Mouse (Mus musculus) heart, postnatal 14 days (tissue): Measurements from ENCODE around the gene Pgs1. TPM values are rescaled to one million over a fixed set of nuclear protein-coding genes. Genes with fewer than 3 reads are reported as not detected.

Experiments used
- DNase-seq, 2 experiments: peaks; one replicate each; pipeline ENCODE4 v3.0.0; 2021 to 2022
- intact Hi-C: fragments of 180-260 bp; cut with DNase I; formaldehyde crosslinking; loops from one replicate; pipeline ENCODE4 v1.15.1; 2025
- total RNA-seq, 2 experiments: library from RNA; stranded (reverse); gene quantifications; 2 replicates each; pipeline ENCODE4 v1.2.3; 2021

The Pgs1 gene
- total RNA-seq, 2 experiments from 2014 or later = 20.5 to 22.3 TPM

DNA sequence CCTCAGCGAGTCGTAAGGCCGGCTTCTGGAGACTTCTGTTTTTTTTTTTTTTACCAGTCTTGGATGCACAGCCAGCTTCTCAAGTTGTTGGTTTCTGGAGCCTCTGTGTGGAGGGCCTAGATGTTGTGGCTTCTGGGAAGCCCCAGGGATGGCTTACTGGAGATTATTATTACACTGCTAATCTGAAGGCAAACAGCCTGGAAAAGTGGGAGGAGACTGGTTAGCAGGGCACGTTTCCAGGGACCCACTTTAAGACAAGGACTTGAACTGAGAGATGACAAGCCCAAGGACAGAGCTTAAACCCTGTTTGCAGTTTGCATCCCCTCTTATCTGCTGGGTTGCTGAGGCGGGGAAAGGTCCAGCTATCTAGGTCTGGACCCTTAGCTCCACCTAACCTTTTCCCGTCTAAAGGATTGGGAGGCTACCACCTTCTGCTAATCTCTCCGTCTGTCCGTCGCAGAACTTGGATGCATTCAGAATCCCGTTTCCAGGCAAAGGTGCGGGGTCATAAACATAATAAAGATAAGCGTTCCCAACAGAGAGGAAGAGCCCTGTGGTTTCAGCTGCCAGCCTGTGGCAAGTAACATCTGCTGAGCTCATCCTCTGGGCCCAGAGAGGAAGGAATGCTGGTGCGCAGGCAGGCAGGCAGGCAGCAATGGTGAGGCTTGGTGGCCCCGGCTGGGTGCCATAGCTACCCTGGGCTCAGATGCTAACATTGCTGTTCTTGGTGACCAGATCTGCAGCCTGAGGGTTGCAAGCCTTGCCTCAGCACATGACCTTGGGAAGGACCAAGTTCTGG lies 11.6 kb upstream of the Pgs1 start:
- peak in 1 of 2 experiments; percentile 53 for DNase-seq
- intact Hi-C loops = no loop called here

DNA sequence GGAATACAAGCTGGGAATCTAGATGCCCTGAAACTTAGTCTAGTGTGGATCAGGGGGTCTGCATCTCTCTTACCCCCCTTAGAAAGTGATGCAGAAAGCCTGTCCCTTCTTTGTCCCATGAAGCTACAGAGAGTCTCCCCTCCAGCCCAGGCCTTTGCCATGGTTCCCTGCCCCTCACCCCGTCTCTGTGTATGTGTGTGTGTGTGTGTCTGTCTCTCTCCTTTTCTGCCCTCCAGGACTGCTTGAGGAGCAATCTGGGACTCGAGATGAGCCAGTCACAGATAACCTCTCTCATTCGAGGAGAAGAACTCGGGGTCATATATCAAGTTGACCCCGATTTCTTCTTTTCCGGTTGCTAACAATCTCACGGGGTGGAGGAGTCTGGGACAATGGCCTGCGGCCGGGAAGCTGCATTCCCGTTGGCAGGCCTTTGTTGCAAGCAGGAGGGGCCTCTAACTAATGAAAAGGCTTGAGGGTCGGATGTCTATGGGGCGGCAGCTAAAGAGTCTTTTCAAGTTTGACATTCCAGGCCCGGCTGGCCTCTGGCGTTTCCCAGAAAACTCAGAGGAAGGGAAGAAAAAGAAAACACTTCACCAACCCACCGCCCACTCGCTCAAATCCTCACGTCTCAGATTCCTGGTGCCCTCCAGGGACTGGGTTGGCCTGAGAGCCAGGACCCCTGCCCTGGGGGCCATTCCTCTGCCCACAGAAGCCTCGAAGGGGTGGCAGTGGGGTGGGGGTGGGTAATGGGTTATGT lies 10.7 kb upstream of the Pgs1 start:
- DNase-seq = no peak
- intact Hi-C loops = no loop called here

DNA sequence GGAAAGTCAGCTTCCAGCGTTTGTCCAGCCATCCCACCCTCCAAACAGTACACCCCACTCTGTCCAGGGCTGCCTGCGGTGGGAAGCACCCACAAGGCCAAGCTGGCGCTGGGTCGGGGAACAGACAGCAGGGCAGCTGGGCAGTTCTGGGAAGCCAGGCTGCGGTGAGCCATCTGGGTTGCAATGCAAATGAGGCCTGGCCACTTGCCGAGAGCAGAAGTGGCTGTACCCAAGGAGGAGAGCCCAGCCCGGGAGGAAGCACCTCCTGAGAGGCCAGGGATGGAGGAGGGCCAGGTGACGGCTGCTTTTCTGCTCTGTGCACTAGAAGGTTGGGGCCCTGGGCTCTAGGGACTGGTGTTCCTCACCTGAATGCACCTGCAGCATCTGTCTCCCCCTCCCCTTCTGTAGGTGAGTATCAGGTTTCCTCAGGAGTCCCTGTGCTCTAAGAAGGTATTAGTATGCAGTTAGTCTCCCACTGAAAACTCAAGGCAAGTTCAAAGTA lies 10.0 kb upstream of the Pgs1 start:
- peak; percentile 62 to 69 for DNase-seq
- intact Hi-C loops = no loop called here

DNA sequence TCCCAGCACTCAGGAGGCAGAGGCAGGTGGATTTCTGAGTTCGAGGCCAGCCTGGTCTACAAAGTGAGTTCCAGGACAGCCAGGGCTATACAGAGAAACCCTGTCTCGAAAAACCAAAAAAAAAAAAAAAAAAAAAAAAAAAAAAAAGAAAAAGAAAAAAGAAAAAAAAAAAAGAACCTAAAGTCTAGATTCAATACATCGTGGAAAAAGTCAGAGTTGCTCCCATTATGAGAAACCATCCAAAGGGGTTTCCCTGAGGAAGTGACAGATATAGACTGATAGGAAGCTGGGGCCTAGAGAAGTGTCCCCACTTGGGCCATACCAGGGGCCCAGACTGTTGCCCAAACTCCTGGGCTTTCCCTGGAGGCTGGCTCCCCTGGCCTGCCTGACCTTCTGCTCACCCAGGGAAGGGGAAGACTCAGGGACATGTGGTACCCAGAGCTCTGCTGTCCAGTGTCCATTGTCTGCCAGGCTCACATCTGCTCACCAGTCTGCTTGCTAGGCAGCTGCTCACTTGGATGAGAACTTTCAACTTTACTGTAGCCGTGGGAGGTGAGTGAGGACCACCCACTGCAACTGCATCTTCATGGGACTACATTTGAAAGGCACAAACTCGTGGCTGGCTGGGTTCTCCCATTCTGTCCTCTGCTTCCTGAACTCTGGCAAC lies 8.3 kb upstream of the Pgs1 start:
- intact Hi-C loops = no loop called here
- DNase-seq = no peak

DNA sequence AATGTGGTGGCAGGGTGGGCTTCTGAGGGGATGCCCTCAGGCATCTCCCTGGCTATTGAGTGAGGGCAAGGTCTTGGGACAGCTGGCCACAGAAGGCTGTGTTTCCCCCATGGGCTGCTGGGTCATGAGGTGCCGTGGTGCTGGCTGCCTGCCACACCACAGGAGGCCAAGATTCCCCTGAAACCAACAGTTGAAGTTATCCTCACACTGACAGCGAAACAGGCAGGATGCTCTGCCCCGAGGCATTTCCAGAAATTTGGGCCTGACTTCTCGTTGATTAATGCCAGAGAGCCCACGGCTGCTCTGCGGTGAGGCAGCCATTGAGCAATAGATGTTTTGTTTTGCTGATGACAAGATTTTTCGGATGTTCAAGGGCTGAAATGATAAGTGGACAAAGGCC lies 6.7 kb upstream of the Pgs1 start:
- DNase-seq = no peak
- intact Hi-C loops = no loop called here

DNA sequence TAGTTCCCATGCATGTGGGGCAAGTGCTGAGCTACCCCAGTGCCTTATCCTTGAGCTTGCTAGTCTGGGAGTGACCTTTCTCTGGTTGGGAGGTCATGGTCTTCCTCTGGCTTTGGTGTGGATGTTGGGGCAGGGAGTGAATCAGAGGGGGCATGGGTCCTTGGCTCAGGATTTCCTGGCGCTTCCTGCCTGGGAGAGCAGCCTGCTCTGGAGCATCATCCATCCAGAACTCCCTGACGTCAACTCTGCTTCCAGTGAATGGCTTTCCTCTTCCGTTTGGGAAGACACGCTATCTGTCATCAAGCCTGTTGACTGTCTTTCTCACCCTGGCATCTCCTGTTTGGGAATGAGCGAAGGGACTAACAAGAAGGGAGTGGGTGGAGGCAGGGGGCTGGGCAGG lies 3.7 kb upstream of the Pgs1 start:
- intact Hi-C loops = no loop called here
- no peak for DNase-seq

DNA sequence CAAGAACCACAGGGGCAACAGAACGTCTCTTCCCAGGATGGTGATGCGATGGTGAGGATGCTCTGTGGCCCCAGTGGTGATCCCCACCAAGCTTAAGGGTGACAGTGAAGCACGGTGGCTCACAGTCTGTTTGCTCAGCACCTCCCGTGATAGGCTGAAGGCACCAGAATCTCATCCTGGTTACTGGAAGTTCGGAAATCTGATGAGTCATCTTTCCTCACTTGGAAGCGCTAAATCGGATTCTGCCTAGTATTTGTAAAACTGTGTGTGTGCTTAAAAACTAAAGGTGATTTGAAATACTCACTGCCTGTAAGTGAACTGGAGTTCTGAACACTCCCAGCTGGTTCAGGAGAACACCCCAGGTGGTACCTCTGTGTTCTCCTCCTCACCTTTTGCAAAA lies 2.3 kb upstream of the Pgs1 start:
- DNase-seq = no peak
- intact Hi-C loops = loop anchor here (2.0 kb wide), 1 partner anchor 13 kb away; the partner anchor contains the start of gene Socs3

DNA sequence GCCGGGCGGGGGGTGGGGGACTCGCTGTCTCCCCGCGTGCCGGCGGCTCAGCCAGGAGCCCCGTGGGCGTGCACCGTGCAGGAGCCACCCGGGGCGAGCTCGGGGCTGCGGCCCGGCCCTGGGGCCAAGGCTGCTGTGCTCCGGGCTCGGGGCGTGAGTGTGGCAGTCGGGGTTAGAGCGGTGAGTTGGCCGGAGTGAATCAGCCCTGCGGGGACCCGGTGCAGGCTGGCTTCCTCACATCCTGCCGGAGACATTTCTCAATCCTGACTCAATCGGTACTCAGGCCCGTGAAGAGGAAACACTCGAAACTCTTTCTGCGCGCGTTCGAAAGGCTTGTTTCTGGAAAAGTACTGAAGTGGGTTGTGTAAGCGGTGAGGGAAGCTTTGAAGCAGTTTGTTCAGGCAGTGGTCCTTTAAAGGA lies 950 bp downstream of the Pgs1 start:
- no peak for DNase-seq
- intact Hi-C loops = no loop called here

DNA sequence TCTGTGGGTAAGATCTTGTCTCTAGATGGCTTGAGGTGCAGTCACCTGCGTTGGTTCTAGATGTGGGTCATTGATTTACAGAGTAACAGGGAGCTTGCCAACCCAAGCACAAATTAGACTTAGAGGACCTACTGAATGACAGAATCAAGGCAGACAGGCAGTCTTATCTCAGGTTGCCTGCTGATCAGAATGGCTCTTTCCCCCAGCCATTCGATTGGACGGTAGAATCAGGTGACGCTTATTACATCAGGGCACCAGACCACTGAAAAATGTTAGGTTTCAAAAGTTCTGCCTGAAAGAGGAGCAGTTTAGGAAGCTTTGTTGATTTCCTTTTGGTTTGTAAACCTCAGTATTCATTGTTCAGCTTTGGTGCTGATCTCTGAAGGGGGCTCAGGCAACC lies 1.9 kb downstream of the Pgs1 start:
- intact Hi-C loops = no loop called here
- DNase-seq = no peak

DNA sequence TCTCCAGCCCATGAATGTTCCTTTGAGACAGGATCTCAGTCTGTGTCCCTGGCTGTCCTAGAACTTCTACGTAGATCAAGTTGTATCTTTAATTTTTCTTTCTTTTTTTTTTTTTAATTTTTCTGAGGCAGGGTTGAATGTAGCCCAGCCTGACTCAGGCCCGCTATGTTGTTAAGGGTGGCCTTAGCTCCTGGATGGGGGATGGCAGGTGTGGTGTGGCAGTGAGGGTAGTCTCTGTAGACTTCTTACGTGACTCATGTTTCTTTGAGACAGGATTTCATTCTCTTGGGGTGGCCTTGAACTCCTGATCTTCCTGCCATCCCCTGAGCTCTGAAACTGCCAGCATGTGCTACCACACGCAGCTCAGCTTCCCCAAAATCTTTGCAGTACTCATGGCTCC lies 3.1 kb downstream of the Pgs1 start:
- intact Hi-C loops = no loop called here
- no peak for DNase-seq

DNA sequence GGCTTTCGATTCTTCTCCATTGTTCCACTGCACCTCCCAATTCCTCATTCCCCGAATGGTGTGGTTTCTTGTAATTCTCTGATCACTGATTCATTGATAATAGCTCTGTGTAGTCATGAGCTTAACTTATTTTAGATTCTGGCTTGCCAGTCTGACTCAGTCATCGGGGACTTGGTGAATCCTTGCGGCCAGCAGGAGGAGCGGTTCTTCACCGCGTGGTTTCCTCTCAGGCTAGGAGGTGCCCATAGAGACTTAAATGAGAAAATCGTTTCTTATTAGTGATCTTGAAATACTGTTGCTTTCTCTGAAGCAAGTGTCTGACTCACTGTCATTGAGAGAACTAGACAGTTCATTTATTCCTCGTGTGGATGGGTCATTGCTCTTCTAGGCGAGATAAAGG lies 3.8 kb downstream of the Pgs1 start:
- no peak for DNase-seq

DNA sequence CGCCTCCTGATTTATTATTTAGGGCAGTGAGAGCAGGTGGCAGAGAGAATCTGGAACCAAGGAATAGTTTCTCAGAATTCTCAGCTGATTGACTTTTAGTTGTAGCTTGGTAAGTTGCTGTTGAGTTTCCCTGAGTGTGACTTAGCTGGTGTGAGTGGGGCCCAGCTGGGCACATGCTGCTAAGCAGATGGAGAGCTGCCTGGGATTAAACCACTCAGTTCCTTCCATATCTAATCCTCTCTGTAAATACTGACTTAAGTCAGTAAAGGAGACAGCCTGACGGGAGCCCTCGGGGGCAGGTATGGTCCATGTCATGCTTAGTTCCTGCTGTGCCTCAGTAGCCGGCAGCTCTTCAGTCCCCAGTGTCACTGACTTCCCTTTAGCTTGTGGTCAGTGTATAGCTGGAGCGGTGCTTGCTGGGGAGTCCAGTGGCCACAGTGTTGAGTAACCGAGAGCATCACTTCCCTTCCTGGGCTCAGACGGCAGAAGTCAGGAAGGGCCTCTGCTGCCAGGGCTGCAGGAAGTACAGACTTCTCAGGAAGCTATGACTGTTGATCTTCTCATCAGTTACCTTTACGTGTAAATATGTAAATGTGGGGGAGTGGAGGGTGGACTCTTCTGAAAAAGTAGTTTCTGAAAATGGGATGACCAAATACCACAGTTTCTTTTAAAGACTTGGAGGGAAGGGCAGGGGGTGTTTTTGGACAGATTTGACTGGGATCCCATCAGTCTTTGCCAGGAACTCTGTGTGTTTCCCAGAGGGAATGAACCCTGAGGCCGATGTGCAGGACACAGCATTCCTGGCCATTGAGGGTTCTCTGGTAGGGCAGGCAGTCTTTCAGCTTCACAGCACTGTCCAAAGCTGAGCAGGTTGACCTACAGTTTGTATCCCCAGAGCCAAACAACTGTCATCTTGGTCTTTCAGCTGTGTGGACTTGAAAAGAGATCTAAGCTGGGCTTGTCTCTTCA lies 5.7 kb downstream of the Pgs1 start:
- intact Hi-C loops = no loop called here
- DNase-seq = peak in 1 of 2 experiments; percentile 38

More for the DNA sequence above, 3.8 kb downstream of the Pgs1 start:
- intact Hi-C loops = no loop called here

DNA sequence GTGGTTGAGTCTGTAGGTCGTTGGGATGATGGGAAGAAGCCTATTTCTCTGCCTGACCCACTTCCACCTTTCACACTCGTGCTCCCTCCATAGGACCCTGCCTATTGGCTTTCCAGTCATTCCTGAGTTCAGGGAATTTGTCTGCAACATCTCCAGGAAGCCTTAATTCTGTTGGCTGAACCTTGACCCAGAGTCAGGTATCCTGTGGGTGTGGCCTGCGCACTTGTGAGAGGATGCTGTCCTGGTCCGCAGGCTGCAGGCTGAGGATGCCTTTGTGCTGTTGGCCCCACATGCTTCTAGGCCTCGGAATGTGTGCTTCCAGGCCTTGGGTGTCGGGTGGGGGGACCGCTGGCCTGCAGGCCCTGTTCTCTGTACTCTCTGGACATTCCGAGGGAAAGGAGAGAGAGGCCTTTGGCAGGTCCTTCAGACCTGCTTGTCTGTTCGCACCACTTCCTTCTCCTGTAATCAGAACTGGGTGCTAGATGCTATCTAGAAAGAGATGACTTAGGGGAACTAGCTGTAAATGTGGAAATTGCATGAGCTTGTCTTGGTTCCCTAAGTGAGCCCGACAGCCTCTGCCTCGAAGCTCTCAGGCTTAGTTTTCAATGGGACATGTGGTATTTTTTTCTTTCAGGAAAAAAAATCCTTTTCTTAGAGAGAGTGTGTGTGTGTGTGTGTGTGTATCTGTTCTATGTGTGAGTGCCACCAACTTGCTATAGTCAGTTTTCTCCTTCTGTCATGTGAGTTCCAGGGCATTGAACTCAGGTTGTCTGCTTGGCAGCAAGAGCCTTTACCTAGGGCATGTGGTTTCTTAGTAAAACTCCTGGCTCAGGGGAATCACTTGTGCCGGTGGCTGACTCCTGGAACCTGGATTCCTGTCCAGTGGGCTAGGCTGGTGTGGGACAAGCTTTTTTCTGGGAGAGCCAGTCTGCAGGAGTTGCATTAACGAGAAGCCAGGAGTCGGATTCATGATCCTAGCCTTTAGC lies 7.4 kb downstream of the Pgs1 start:
- DNase-seq = no peak
- intact Hi-C loops = no loop called here

DNA sequence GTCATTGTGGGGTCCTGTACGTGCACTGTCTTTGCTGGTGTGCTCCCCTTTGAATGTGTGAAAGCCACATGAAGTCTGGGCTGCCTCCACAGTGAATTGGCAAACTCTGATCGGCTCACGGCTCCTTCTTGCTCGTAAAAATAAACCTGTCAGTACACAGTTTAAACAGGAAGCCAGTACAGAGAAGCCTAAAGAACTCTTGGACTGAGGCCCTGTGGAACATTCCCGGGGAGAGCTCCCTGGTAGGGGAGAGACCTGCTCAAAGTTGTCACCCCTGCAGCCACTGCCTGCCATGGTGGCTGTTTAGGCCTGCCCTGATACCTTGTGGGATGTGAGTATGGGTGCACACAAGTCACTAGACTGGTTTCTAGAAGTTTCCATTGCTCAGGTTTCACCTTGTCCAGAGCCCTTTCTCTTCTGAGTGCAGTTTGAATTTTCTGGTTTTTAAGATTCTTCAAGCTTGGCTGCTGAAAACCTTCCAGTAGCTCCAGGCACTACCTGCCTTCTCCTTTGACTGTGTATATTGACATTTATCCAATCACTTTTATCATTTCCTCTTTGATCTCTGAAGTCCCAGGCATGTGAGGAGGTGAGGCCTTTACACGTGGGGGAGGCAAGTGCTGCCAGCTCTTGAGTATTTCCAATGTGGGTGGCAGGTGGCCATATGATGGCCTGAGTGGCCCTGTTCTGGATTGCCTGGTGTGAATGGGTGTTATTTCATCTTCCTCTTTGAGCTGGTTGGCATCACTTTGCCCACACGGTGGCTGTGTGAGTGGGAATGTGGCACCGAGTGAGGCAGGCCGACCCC lies 8.4 kb downstream of the Pgs1 start:
- intact Hi-C loops = no loop called here
- DNase-seq = peak in 1 of 2 experiments; percentile 50

DNA sequence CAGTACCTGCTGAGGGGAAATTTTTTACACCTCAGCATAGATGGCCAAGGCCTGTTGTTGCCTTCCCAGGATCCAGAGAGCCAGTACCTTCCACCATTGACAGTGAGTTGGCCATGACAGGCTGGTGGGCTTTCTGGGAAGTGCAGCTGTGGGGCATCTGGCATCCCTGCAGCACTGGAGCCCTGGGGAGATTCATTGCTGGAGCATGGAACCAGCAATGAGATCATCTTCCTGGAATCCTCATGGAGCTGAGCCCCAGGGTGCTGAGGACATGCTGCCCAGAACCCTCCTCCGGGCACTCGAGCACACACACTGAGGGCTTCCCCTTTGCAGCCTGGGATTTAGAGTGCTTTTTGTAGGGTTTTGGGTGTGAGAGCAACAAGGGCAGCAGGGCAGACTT lies 9.2 kb downstream of the Pgs1 start:
- intact Hi-C loops = no loop called here
- no peak for DNase-seq

DNA sequence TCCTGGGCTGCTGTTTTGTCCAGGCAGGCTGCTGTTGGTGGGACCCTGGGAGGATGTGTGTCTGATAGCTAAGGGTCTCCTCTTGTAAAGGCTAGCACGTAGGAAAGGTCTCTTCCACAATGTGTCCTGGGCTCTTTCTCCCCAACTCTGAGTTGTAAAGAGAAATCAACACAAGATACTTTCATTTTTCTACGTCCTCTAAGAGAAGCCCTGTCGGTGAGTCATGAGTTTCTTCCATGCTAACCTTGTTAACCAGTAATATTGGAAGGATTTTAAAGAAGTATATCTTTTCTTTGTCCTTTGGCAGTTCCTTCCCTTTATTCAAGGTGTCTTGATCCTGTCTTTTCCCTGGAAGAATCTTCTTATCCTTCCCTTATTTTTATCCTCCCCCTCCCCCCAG lies 9.6 kb downstream of the Pgs1 start:
- DNase-seq = no peak
- intact Hi-C loops = no loop called here

DNA sequence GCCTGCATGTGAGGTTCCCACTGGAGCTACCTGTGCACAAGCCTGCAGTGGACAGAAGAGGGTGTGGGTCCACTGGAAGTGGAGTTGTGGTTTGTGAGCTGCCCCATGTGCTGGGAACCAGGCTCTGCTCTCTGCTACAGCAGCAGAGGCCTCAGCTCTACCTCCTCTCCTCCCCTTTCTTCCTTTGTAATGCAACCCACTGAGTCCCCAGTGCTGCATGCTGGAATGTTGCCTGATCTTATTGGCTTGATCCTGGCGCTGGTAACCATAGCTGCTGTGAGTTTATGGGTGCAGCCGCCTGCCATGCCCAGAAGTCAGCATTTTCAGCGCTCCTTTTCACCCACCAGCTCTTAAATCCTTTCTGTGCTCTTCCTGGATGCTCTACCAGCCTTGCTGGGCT lies 10.0 kb downstream of the Pgs1 start:
- intact Hi-C loops = no loop called here
- DNase-seq = no peak

DNA sequence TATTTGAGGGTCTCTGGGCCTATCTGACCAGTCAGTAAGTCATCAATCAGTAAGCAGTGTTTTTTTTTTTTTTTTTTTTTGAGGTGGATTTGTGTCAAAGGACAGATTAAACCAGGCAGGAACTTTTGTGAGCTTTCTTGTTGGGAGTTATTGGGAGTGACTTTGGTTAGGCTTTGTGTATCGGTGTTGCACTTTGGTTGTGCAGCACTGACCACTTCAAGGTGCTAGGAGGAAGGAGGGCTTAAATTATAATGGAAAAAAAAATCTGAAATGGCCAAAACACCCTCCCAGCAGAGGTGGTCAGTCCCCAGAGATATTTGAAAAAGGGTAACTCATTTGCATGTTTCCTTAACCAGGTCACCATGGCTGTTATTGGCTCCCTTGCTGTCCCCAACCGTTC lies 11.0 kb downstream of the Pgs1 start:
- intact Hi-C loops = no loop called here
- no peak for DNase-seq
